Mouse (Mus musculus) lung, embryonic 16.5 days (tissue): ENCODE results near the gene Sema4b. TPM values are rescaled to one million over a fixed set of nuclear protein-coding genes. Genes with fewer than 3 reads are reported as not detected.
A peak's percentile ranks its signal among the peaks of the same experiment; 100 is the strongest.

Source experiments
- ATAC-seq: fragments of 200-750 bp; cut with Nextera tagmentation; 2 replicates; pipeline ENCODE4 v1.8.0; 2017; ENCODE audit warnings: low read depth, mild to moderate bottlenecking, moderate library complexity
- H3K27ac ChIP-seq: fragments of 300-500 bp; sonication (generic); 2 replicates; pipeline ENCODE4 v1.5.1; 2014; ENCODE audit warnings: mild to moderate bottlenecking, control low read depth, low read length
- H3K27me3 ChIP-seq: fragments of 300-500 bp; sonication (generic); 2 replicates; pipeline ENCODE4 v1.6.1; 2014; ENCODE audit warnings: low read depth, low read length, mixed read lengths; ENCODE audit not compliant: control insufficient read depth, insufficient read depth
- H3K36me3 ChIP-seq: fragments of 300-500 bp; sonication (generic); 2 replicates; pipeline ENCODE4 v1.6.1; 2014; ENCODE audit warnings: low read length; ENCODE audit not compliant: control insufficient read depth, insufficient read depth
- H3K4me1 ChIP-seq: fragments of 300-500 bp; sonication (generic); replicated peaks from 2 replicates; pipeline ENCODE4 v1.6.1; 2014; ENCODE audit warnings: low read length, mixed read lengths; ENCODE audit not compliant: control insufficient read depth, insufficient read depth
- H3K4me2 ChIP-seq: fragments of 300-500 bp; sonication (generic); 2 replicates; pipeline ENCODE4 v1.6.1; 2014; ENCODE audit warnings: low read depth, low read length, control low read depth
- H3K4me3 ChIP-seq: fragments of 300-500 bp; sonication (generic); 2 replicates; pipeline ENCODE4 v1.5.1; 2014; ENCODE audit warnings: mild to moderate bottlenecking, low read length, control low read depth
- H3K9ac ChIP-seq: fragments of 300-500 bp; sonication (generic); 2 replicates; pipeline ENCODE4 v1.6.1; 2014; ENCODE audit warnings: low read length, control low read depth
- H3K9me3 ChIP-seq: fragments of 300-500 bp; sonication (generic); 2 replicates; pipeline ENCODE4 v1.6.1; 2016; ENCODE audit warnings: low read length; ENCODE audit not compliant: control insufficient read depth
- WGBS: fragments of 180-500 bp; shearing (Covaris S2); extraction: QIAGEN DNeasy Blood & Tissue Kit; methylation state at CpG from one replicate; pipeline ENCODE4 v1.1.7; 2014; 5-methylcytosine and 5-hydroxymethylcytosine counted together
- polyA plus RNA-seq: library from polyadenylated mRNA; unstranded; fragments of >200 nt; fragmentation: Nextera tagmentation; extraction: Ambion mirVana; gene quantifications from 2 replicates; pipeline ENCODE4 v1.2.1, GENCODE M21; 2015

Sema4b gene
- polyA plus RNA-seq, 1 experiment from 2014 or later = 15.8 TPM

DNA sequence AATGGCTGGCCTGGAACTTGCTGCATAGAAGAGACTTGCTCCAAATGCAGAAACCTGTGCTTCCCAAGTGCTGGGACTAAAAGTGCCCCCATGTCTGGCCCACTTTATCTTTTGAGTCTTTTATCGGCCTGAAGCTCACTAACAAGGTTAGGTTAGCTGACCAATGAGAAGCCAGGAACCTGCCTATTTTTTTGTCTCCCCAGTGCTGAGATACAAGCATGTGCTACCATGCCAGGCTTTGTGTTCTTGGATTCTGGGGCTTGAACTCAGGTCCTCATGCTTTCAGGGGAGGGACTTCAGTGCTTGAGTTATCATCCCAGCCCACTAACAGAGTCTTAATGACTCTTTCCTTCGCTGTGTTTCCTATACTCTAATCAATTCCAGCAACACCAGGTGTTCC, 71.1 kb downstream of the Sema4b start:
- no peaks in the 10 kb centered on the region for H3K27me3 ChIP-seq
- 55% methylated on average over 2 of the region's 2 CpGs for WGBS
- ATAC-seq = no peak

DNA sequence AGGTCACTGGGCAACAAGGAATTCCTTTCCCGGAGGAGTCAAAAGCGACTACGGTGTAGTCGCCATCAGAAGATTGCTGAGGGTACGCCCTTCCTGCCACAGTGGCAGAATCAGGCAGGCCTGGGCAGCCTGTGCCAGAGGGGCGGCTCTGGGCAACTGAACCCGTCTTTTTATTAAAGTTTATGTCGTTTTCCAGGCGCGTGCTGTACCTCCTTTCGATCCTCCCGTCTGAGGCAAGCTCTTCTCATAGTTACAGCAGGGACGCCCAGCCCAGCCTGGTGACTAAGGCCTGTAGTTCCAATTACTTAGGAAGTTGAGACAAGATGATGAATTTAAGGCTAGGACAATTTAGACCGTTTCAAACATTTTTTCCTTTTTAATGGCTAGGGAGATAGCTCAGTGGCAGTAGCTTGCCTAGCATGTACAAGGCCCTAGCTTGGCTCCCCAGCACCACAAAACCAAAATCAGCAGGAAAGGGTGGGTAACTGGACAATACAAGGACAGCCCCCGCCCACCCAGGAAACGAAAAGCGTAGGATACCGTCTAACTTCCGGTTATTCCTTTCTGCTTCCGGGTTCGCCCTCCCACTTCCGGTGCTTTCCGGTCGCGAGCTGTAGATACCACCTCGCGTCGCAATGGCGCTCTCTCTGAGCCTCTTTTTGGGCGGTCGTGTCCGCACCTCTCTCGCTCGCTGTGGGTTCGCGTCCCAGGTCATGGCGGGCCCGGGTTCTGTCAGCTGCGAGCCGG, 74.2 kb downstream of the Sema4b start, which contains the start of gene Ngrn:
Gene Ngrn (plus strand): TSS at position 591 of the 747 bp plus-strand sequence.
- Histone ChIP-seq H3K4me2 (peak within 1 kb of the TSS; percentile 82), H3K4me1 (peaks cover 11% of the 10 kb centered on the region), H3K9ac (peak within 1 kb of the TSS; percentile 81), H3K27ac (peak within 1 kb of the TSS; percentile 79), H3K27me3 (no peaks in the 10 kb centered on the region), H3K9me3 (no peaks in the 10 kb centered on the region), H3K4me3 (peak within 1 kb of the TSS; percentile 81), H3K36me3 (peaks cover 17% of the 10 kb centered on the region)
- peak; percentile 94 for ATAC-seq
- 26% methylated on average over 40 of the region's 40 CpGs for WGBS

More for the DNA sequence above, 71.1 kb downstream of the Sema4b start:
- Histone ChIP-seq H3K4me1 (peaks cover 11% of the 10 kb centered on the region), H3K27ac (no peak overlapping the region), H3K4me2 (no peak overlapping the region), H3K36me3 (no peaks in the 10 kb centered on the region), H3K9ac (no peak overlapping the region), H3K4me3 (no peak overlapping the region), H3K9me3 (no peaks in the 10 kb centered on the region)

DNA sequence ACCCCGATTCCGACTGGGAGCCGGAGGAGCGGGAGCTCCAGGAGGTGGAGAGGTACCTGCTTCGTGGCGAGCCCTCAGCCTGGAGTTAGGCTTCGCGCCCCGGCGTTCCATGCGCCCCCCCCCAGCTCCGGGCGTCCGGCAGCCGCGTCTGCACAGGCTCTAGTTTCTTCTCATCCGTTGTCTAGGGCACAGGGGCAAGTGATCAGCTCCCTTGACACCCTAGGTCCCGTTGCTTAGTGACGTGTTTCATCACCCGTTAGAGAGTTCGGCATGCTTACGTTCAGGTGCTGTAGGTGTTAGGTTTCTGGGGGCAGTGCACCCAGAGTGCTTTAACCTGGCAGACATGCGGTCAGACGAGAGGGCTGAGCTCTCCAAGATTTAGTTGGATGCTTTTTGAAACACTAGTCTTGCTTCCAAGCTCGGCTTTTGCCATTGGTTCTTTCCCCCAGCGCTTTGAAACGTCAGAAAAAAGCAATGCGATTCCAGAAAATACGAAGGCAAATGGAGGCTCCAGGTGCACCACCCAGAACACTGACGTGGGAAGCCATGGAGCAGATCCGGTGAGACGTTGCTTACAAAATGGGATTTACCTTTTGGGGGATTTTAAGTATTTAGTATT, 74.8 kb downstream of the Sema4b start:
- peaks cover 21% of the 10 kb centered on the region for H3K36me3 ChIP-seq
- peak overlapping the region; percentile 81 for H3K9ac ChIP-seq
- peaks cover 11% of the 10 kb centered on the region for H3K4me1 ChIP-seq
- H3K4me2 ChIP-seq = peak overlapping the region; percentile 82
- peak overlapping the region; percentile 55 for H3K27ac ChIP-seq
- peak overlapping the region; percentile 81 for H3K4me3 ChIP-seq
- no peaks in the 10 kb centered on the region for H3K9me3 ChIP-seq
- peak; percentile 62 for ATAC-seq
- no peaks in the 10 kb centered on the region for H3K27me3 ChIP-seq
- 1% methylated on average over 32 of the region's 32 CpGs for WGBS

DNA sequence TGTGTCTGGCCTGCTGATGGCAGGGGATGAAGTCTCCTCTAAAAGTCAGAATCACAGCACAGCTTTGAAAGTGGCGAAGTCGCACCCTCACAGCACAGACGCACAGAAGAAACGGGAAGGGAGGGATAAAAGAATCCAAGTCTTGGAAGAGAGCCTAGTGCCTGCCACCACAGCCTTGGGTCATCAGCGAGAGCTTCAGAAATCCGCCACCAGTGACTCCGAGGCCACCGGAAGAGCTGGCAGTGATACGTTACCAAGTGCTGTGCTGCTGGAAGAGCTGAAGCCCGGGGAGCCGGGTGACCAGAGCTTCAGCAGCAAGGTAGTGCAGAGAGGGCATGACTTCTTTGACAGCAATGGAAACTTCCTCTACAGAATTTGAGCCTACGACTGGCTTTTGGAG, 78.0 kb downstream of the Sema4b start:
- Histone ChIP-seq H3K27ac (no peak overlapping the region), H3K9me3 (no peaks in the 10 kb centered on the region), H3K4me2 (no peak overlapping the region), H3K9ac (no peak overlapping the region), H3K4me3 (no peak overlapping the region), H3K27me3 (no peaks in the 10 kb centered on the region), H3K36me3 (peaks cover 27% of the 10 kb centered on the region), H3K4me1 (peaks cover 16% of the 10 kb centered on the region)
- 85% methylated on average over 12 of the region's 12 CpGs for WGBS
- ATAC-seq = no peak

DNA sequence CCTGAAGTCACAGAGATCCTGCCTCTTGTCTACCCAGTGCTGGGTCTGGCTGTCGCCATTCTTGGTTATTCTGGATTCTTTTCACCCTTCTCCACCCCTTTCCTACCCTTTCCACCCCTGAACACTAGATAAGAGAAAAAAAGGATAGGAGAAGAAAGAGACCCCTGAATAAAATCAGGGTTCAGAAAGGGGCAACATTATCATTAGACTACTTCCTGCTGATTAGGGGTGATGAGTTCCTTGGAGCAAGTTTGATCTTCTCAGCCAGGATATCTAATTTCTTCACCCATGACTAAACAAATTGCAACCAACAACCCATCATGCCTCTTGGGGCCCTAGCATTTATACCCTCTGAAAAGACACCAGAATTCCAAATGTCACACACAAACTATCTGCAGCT, 81.1 kb downstream of the Sema4b start:
- H3K27me3 ChIP-seq = no peaks in the 10 kb centered on the region
- no peak overlapping the region for H3K27ac ChIP-seq
- peaks cover 27% of the 10 kb centered on the region for H3K36me3 ChIP-seq
- H3K4me1 ChIP-seq = peaks cover 16% of the 10 kb centered on the region
- no peak overlapping the region for H3K4me3 ChIP-seq
- no peaks in the 10 kb centered on the region for H3K9me3 ChIP-seq
- ATAC-seq = no peak
- 61% methylated on average over 1 of the region's 1 CpGs for WGBS
- no peak overlapping the region for H3K9ac ChIP-seq
- no peak overlapping the region for H3K4me2 ChIP-seq

DNA sequence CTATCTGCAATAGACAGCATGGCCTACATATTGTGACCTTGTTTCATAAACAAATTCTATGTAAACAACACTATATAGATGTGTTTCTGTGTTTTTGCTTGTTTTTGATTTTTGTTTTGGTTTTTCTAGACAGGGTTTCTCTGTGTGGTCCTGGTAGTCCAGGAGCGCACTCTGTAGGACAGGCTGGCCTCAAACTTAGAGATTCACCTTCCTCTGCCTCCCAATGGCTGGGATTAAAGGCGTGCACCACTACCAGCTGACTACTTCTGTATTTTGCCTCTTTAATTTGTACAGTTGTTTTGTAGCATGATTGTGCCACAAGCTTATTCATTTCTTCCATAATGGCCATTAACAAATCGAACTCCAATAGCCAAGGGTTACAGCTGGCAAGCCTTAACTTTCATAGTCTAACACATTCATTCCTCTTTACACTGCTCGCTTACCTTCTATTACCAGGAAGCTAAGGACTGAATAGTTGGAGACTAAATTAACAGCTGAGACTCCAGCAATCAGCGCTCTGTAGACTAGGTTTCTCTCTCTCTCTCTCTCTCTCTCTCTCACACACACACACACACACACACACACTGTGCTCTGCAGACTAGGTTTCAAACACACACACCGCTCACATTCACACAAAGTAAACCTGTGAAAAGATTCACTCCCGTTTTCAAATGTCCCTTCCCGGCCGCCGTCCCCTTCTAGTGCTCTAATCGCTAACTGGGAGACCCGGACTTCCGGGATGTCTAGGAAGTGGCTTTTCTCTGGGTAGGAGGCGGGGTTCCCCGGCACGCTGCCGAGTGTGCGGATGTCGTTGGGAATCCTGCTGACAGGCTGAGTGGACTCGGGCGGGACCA, 82.5 kb downstream of the Sema4b start, which contains the start of gene Vps33b:
Gene Vps33b (plus strand): TSS at position 753 of the 854 bp plus-strand sequence.
- Histone ChIP-seq H3K27me3 (no peaks in the 10 kb centered on the region), H3K9me3 (no peaks in the 10 kb centered on the region), H3K36me3 (peaks cover 29% of the 10 kb centered on the region), H3K4me2 (peak within 1 kb of the TSS; percentile 93), H3K9ac (peak within 1 kb of the TSS; percentile 77), H3K27ac (peak within 1 kb of the TSS; percentile 32), H3K4me3 (peak within 1 kb of the TSS; percentile 76), H3K4me1 (peaks cover 16% of the 10 kb centered on the region)
- ATAC-seq = peak; percentile 93
- 4% methylated on average over 21 of the region's 21 CpGs for WGBS

DNA sequence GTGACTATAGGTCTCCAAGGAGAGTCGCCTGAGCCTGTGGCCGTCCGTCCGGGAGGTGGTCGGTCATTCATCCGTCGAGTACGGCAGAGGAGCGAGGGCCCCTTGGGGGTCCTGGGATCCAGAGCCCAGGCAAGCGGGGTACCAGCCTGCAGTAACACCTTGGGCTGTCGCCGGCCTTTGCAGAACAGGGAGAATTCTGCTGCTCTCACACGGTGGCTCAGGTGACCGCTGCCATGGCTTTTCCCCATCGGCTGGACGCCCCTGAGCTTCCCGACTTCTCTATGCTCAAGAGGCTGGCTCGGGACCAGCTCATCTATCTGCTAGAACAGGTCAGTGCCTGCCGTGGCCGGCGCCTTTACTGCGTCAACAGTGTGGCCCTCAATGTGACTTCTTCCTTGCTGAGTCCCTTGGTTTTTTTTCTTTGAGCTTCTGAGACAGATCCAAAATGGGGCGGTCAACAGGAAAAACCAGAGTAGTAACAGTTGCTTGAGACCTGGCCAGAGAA, 83.2 kb downstream of the Sema4b start:
- Histone ChIP-seq H3K4me2 (peak overlapping the region; percentile 93), H3K36me3 (peaks cover 29% of the 10 kb centered on the region), H3K27me3 (no peaks in the 10 kb centered on the region), H3K9me3 (peaks cover 5% of the 10 kb centered on the region), H3K9ac (peak overlapping the region; percentile 77), H3K4me1 (peaks cover 16% of the 10 kb centered on the region), H3K4me3 (peak overlapping the region; percentile 76), H3K27ac (peak overlapping the region; percentile 32; the same call in 1 of the 2 replicates)
- 1% methylated on average over 23 of the region's 23 CpGs for WGBS
- peak; percentile 68 for ATAC-seq

DNA sequence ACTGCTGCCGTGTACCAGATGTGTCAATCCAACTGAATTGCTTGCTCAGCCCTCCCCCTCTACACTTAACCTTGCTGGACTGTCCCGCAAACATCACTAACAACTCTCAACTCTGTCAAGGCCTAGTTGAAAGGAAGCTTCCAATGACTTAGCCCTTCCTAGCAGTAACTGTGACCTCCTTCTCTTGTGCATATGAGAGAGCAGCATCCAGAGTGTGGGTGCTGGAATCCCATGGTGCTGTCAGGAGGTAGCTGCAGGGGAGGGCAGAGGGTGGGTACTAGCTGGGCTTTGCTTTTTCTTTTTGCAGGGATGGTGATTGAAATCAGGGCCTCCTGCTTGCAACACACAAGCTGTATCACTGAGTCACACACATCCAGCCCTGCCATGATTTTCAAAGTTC, 86.8 kb downstream of the Sema4b start:
- ATAC-seq = no peak

More for the DNA sequence above, 86.8 kb downstream of the Sema4b start:
- WGBS = 92% methylated on average over 2 of the region's 2 CpGs
- Histone ChIP-seq H3K4me1 (peaks cover 15% of the 10 kb centered on the region), H3K4me3 (no peak overlapping the region), H3K27ac (no peak overlapping the region), H3K9me3 (peaks cover 10% of the 10 kb centered on the region), H3K9ac (no peak overlapping the region), H3K36me3 (peaks cover 29% of the 10 kb centered on the region), H3K27me3 (no peaks in the 10 kb centered on the region), H3K4me2 (no peak overlapping the region)
